Mouse (Mus musculus): ENCODE measurements around the gene Clstn1.

DNA sequence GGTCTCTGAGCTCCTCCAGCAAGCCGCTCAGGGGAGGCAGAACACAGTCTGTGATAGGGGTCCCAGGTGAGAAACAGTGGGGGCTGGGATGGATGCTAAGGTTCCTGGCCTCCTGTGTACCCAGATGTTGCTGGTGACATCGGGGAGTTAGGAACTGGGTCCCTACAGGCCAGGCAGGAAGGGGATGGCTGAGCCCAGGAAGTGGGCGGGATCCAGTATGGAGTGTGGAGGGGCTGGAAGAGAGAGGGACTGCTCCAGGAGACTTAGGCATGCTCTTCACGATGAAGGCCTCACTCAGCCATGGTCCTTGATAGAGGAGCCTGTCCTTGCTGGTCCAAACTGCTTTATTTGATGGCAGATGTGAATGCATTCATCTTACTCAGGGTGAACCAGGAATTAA is 13.9 kb downstream of the Clstn1 start:
- no peak for TF ChIP-seq CTCF (IDR thresholded peaks at IDR 0.05; ENCODE audit: borderline replicate concordance, insufficient read depth, low read depth, low read length)
- TF ChIP-seq POLR2A (IDR thresholded peaks at IDR 0.05; ENCODE audit: borderline replicate concordance, insufficient read depth, low read length) = no peak

All from cerebellum, adult 2 months (tissue).